Mouse (Mus musculus): ENCODE data around the gene Snrpd2. TPM values are rescaled to one million over a fixed set of nuclear protein-coding genes. Genes with fewer than 3 reads are reported as not detected.

Gene Snrpd2
- polyA plus RNA-seq, 1 experiment from 2014 or later = 143 TPM

DNA sequence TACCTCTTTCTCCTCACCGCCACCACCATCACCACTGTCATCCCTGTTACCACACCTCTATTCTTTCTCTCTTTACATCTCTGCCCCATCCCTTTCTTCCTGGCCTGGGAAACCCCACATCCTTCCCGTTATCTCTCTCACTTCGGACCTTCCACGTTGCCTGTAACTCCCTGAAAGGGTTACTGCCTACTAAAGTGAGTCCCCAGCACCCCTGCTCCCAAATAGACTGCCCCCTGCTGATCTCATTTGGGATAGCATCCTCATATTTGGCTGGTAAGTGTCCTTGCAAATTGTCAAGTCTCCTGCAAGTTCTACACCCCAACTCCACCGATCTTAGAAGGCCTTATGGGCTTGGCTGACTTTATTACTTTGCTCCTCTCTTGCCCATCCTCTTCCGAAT, 47.2 kb downstream of the Snrpd2 start:
- no peak overlapping the region for H3K9ac ChIP-seq (ENCODE audit: low read depth, low read length)
- no peaks in the 10 kb centered on the region for H3K36me3 ChIP-seq (ENCODE audit: control insufficient read depth, insufficient read depth, low read length)
- 73% methylated on average over 6 of the region's 6 CpGs for WGBS

DNA sequence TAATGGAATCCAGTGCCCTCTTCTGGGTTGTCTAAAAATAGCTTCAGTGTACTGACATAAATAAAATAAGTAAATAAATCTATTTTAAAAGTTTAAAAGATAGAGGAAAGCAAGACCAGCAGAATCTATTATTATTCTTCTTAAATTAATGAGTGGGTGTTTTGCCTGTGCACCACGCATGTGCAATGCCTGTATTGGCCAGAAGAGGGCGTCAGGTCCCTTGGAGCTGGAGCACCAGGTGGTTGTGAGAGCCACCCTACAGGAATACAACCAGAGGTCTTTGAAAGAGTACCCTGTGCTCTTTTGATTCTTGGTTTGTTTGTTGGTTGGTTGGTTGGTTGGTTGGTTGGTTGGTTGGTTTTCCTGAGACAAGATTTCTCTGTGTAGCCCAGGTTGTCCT, 48.5 kb downstream of the Snrpd2 start:
- no peak for ATAC-seq (ENCODE audit: low FRiP score)
- 33% methylated on average over 2 of the region's 2 CpGs for WGBS
- H3K36me3 ChIP-seq (ENCODE audit: control insufficient read depth, insufficient read depth, low read length) = no peaks in the 10 kb centered on the region
- H3K27me3 ChIP-seq (ENCODE audit: control insufficient read depth, insufficient read depth, low read length) = no peaks in the 10 kb centered on the region; the same call in 1 of the 2 replicates
- H3K27ac ChIP-seq (ENCODE audit: low read depth, low read length) = no peak overlapping the region
- H3K9ac ChIP-seq (ENCODE audit: low read depth, low read length) = no peak overlapping the region
- no peak overlapping the region for H3K4me3 ChIP-seq (ENCODE audit: low read depth, low read length)
- peak; percentile 41 for DNase-seq (ENCODE audit: low spot score)
- H3K9me3 ChIP-seq (ENCODE audit: control insufficient read depth, low read length) = no peaks in the 10 kb centered on the region
- no peak overlapping the region for H3K4me2 ChIP-seq (replicated peaks; ENCODE audit: low read depth, low read length)
- H3K4me1 ChIP-seq (replicated peaks; ENCODE audit: control insufficient read depth, insufficient read depth, low read length) = no peaks in the 10 kb centered on the region

More for the DNA sequence above, 47.2 kb downstream of the Snrpd2 start:
- Histone ChIP-seq H3K4me3 (ENCODE audit: low read depth, low read length) (no peak overlapping the region), H3K9me3 (ENCODE audit: control insufficient read depth, low read length) (no peaks in the 10 kb centered on the region), H3K27me3 (ENCODE audit: control insufficient read depth, insufficient read depth, low read length) (no peaks in the 10 kb centered on the region; the same call in 1 of the 2 replicates), H3K27ac (ENCODE audit: low read depth, low read length) (no peak overlapping the region), H3K4me2 (replicated peaks; ENCODE audit: low read depth, low read length) (no peak overlapping the region), H3K4me1 (replicated peaks; ENCODE audit: control insufficient read depth, insufficient read depth, low read length) (no peaks in the 10 kb centered on the region)
- ATAC-seq (ENCODE audit: low FRiP score) (no peak), DNase-seq (ENCODE audit: low spot score) (peak; percentile 66)

DNA sequence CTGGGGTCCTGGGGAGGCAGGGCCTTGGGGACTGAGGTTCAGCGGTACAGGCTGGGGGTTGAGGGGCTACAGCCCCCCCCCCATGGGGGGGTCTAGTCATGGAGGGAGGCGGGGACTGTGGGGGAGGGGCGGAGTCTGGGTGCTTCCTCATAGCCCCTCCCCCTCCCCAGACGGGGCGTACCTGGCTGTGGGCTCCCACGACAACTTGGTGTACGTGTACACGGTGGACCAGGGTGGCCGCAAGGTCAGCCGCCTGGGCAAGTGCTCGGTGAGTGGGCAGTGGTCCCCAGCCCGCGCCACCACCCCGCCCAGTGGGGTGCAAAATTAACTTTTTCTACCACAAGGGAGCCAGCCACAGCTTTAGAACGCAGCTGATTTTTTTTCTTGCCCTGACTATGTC, 52.1 kb downstream of the Snrpd2 start:
- H3K27me3 ChIP-seq (ENCODE audit: control insufficient read depth, insufficient read depth, low read length) = no peaks in the 10 kb centered on the region; the same call in 1 of the 2 replicates
- DNase-seq (ENCODE audit: low spot score) = no peak
- H3K9me3 ChIP-seq (ENCODE audit: control insufficient read depth, low read length) = no peaks in the 10 kb centered on the region
- no peak overlapping the region for H3K27ac ChIP-seq (ENCODE audit: low read depth, low read length)
- H3K9ac ChIP-seq (ENCODE audit: low read depth, low read length) = no peak overlapping the region
- H3K4me2 ChIP-seq (replicated peaks; ENCODE audit: low read depth, low read length) = no peak overlapping the region
- WGBS = 69% methylated on average over 14 of the region's 15 CpGs
- ATAC-seq (ENCODE audit: low FRiP score) = 0 out of 2 replicates have a peak, but pooled peaks have one; percentile 51
- no peaks in the 10 kb centered on the region for H3K4me1 ChIP-seq (replicated peaks; ENCODE audit: control insufficient read depth, insufficient read depth, low read length)
- H3K4me3 ChIP-seq (ENCODE audit: low read depth, low read length) = no peak overlapping the region
- no peaks in the 10 kb centered on the region for H3K36me3 ChIP-seq (ENCODE audit: control insufficient read depth, insufficient read depth, low read length)

DNA sequence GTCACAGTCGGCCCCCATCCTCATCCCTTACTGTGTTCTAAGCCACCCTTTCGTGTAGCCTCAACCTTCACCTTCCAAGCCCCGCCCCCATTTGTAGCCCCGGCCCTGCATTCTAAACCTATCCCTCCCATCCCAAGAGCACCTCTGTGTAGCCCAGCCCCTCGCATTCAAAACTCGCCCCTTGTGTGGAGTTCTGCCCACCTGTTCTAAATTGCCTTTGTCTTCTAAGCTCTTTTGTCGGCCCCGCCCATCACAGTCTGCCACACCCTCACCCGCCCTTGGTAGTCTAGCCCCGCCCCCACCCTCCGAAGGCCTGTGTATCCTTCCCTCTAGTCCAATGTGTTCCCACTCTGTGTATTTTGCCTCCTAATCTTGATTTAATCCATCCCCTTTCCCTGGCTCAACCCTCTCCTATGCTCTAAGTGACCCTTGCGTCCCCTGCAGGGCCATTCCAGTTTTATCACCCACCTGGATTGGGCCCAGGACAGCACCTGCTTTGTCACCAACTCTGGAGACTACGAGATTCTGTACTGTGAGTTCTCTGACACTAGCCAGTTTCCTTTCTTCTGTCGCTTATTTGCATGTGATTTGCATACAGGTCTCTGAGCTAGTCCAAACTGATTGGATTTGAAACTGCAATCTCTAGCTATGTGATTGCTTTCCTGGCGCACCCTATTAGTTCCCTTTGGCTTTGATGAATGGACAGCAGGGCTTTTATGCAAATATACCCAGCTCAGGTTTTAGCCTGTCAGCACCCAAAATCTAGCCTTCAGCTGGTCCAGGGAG, 52.7 kb downstream of the Snrpd2 start:
- 57% methylated on average over 15 of the region's 15 CpGs for WGBS
- no peaks in the 10 kb centered on the region for H3K4me1 ChIP-seq (replicated peaks; ENCODE audit: control insufficient read depth, insufficient read depth, low read length)
- H3K9me3 ChIP-seq (ENCODE audit: control insufficient read depth, low read length) = no peaks in the 10 kb centered on the region
- no peak overlapping the region for H3K27ac ChIP-seq (ENCODE audit: low read depth, low read length)
- H3K36me3 ChIP-seq (ENCODE audit: control insufficient read depth, insufficient read depth, low read length) = no peaks in the 10 kb centered on the region
- H3K4me2 ChIP-seq (replicated peaks; ENCODE audit: low read depth, low read length) = no peak overlapping the region
- no peak for DNase-seq (ENCODE audit: low spot score)
- no peak for ATAC-seq (ENCODE audit: low FRiP score)
- H3K4me3 ChIP-seq (ENCODE audit: low read depth, low read length) = no peak overlapping the region
- H3K27me3 ChIP-seq (ENCODE audit: control insufficient read depth, insufficient read depth, low read length) = no peaks in the 10 kb centered on the region; the same call in 1 of the 2 replicates
- H3K9ac ChIP-seq (ENCODE audit: low read depth, low read length) = no peak overlapping the region

MicroRNAs within 50 kb of the gene (microRNA counts, 519-probe panel; counts per million panel counts)
- microRNA mmu-miR-330 = not detected

Other genes starting within 250 kb of the Snrpd2 start
- 22.9 and 27.3 TPM in 2 replicates for gene Ccdc61, start 239.3 kb upstream of the Snrpd2 start, polyA plus RNA-seq (2014; fragmentation: Nextera tagmentation; extraction: Ambion mirVana)
- 12.7 and 18.0 TPM in 2 replicates for gene Nova2, start 223.8 kb upstream of the Snrpd2 start, polyA plus RNA-seq (2014; fragmentation: Nextera tagmentation; extraction: Ambion mirVana)
- gene Nanos2, start 162.3 kb upstream of the Snrpd2 start, polyA plus RNA-seq (2014; fragmentation: Nextera tagmentation; extraction: Ambion mirVana) = 0.46 TPM in 1 of 2 replicates, not detected in the other
- 4.6 TPM in 2 replicates for gene Mypop, start 158.5 kb upstream of the Snrpd2 start, polyA plus RNA-seq (2014; fragmentation: Nextera tagmentation; extraction: Ambion mirVana)
- 25.2 and 26.0 TPM in 2 replicates for gene Irf2bp1, start 145.7 kb upstream of the Snrpd2 start, polyA plus RNA-seq (2014; fragmentation: Nextera tagmentation; extraction: Ambion mirVana)
- not detected in 2 replicates for gene Foxa3, start 126.2 kb upstream of the Snrpd2 start, polyA plus RNA-seq (2014; fragmentation: Nextera tagmentation; extraction: Ambion mirVana)
- 29.4 and 30.5 TPM in 2 replicates for gene Sympk, start 125.3 kb upstream of the Snrpd2 start, polyA plus RNA-seq (2014; fragmentation: Nextera tagmentation; extraction: Ambion mirVana)
- gene Rsph6a, start 95.0 kb upstream of the Snrpd2 start, polyA plus RNA-seq (2014; fragmentation: Nextera tagmentation; extraction: Ambion mirVana) = not detected in 2 replicates
- gene Dmwd, start 73.5 kb upstream of the Snrpd2 start, polyA plus RNA-seq (2014; fragmentation: Nextera tagmentation; extraction: Ambion mirVana) = 18.3 and 20.2 TPM in 2 replicates
- 10.3 and 12.2 TPM in 2 replicates for gene Dmpk, start 65.9 kb upstream of the Snrpd2 start, polyA plus RNA-seq (2014; fragmentation: Nextera tagmentation; extraction: Ambion mirVana)
- gene Six5, start 55.1 kb upstream of the Snrpd2 start, polyA plus RNA-seq (2014; fragmentation: Nextera tagmentation; extraction: Ambion mirVana) = 6.2 and 7.2 TPM in 2 replicates
- 1.0 and 1.4 TPM in 2 replicates for gene Gm4969, start 31.4 kb upstream of the Snrpd2 start, polyA plus RNA-seq (2014; fragmentation: Nextera tagmentation; extraction: Ambion mirVana)
- gene Fbxo46, start 29.9 kb upstream of the Snrpd2 start, polyA plus RNA-seq (2014; fragmentation: Nextera tagmentation; extraction: Ambion mirVana) = 8.7 and 8.8 TPM in 2 replicates
- gene Qpctl, start 431 bp upstream of the Snrpd2 start, polyA plus RNA-seq (2014; fragmentation: Nextera tagmentation; extraction: Ambion mirVana) = 11.7 and 12.0 TPM in 2 replicates
- 0.89 and 1.7 TPM in 2 replicates for gene Gipr, start 16.4 kb downstream of the Snrpd2 start, polyA plus RNA-seq (2014; fragmentation: Nextera tagmentation; extraction: Ambion mirVana)
- gene Eml2, start 26.7 kb downstream of the Snrpd2 start, polyA plus RNA-seq (2014; fragmentation: Nextera tagmentation; extraction: Ambion mirVana) = 1.4 and 2.0 TPM in 2 replicates
- 1.6 and 2.6 TPM in 2 replicates for gene Gpr4, start 62.8 kb downstream of the Snrpd2 start, polyA plus RNA-seq (2014; fragmentation: Nextera tagmentation; extraction: Ambion mirVana)
- gene Opa3, start 78.6 kb downstream of the Snrpd2 start, polyA plus RNA-seq (2014; fragmentation: Nextera tagmentation; extraction: Ambion mirVana) = 42.2 and 42.4 TPM in 2 replicates
- gene Vasp, start 122.1 kb downstream of the Snrpd2 start, polyA plus RNA-seq (2014; fragmentation: Nextera tagmentation; extraction: Ambion mirVana) = 29.2 and 50.2 TPM in 2 replicates
- 0.18 TPM in 1 of 2 replicates, not detected in the other for gene Ppm1n, start 130.3 kb downstream of the Snrpd2 start, polyA plus RNA-seq (2014; fragmentation: Nextera tagmentation; extraction: Ambion mirVana)
- 49.6 and 52.1 TPM in 2 replicates for gene Rtn2, start 132.9 kb downstream of the Snrpd2 start, polyA plus RNA-seq (2014; fragmentation: Nextera tagmentation; extraction: Ambion mirVana)
- gene Fosb, start 160.3 kb downstream of the Snrpd2 start, polyA plus RNA-seq (2014; fragmentation: Nextera tagmentation; extraction: Ambion mirVana) = not detected in 2 replicates
- gene Ercc1, start 195.1 kb downstream of the Snrpd2 start, polyA plus RNA-seq (2014; fragmentation: Nextera tagmentation; extraction: Ambion mirVana) = 108 and 112 TPM in 2 replicates
- gene Cd3eap, start 209.8 kb downstream of the Snrpd2 start, polyA plus RNA-seq (2014; fragmentation: Nextera tagmentation; extraction: Ambion mirVana) = 14.7 and 15.2 TPM in 2 replicates
- 3.2 and 5.0 TPM in 2 replicates for gene Ppp1r13l, start 210.0 kb downstream of the Snrpd2 start, polyA plus RNA-seq (2014; fragmentation: Nextera tagmentation; extraction: Ambion mirVana)
- 7.7 and 8.7 TPM in 2 replicates for gene Ercc2, start 232.3 kb downstream of the Snrpd2 start, polyA plus RNA-seq (2014; fragmentation: Nextera tagmentation; extraction: Ambion mirVana)